Mouse (Mus musculus): ENCODE results near the gene Atp6v0a1. TPM values are rescaled to one million over a fixed set of nuclear protein-coding genes. Genes with fewer than 3 reads are reported as not detected.

The Atp6v0a1 gene
- polyA plus RNA-seq (2012; rRNA removed), result 60.9 and 72.8 TPM in 2 replicates
- polyA plus RNA-seq (2014; fragmentation: Nextera tagmentation; extraction: Ambion mirVana), result 31.8 and 32.7 TPM in 2 replicates

GRCm38 (mm10) chr11:101009046-101009887 is at the start of gene Atp6v0a1:
TSS of gene Atp6v0a1 (plus strand) at chr11:101009452.
- peak; percentile 86; the same call in 1 of the 2 replicates for TF ChIP-seq POLR2A (IDR thresholded peaks at IDR 0.05; ENCODE audit: borderline replicate concordance, extremely low read depth, insufficient read depth, insufficient read length)
- 3% methylated on average over 44 of the region's 44 CpGs for WGBS
- Histone ChIP-seq H3K4me1 (ENCODE audit: control insufficient read depth, insufficient read depth, low read length) (peaks cover 5% of the 10 kb centered on the region; the same call in 1 of the 2 replicates), H3K9ac (ENCODE audit: low read depth, low read length, severe bottlenecking) (peak within 1 kb of the TSS; percentile 68), H3K27me3 (ENCODE audit: control insufficient read depth, insufficient read depth, low read length) (no peaks in the 10 kb centered on the region), H3K36me3 (ENCODE audit: control insufficient read depth, insufficient read depth, low read length) (peaks cover 16% of the 10 kb centered on the region), H3K9me3 (ENCODE audit: control insufficient read depth, low read length) (no peaks in the 10 kb centered on the region), H3K4me2 (replicated peaks; ENCODE audit: low read depth, low read length, severe bottlenecking) (peak within 1 kb of the TSS; percentile 79), H3K4me3 (replicated peaks; ENCODE audit: low read length) (peak within 1 kb of the TSS; percentile 61), H3K27ac (replicated peaks; ENCODE audit: low read depth, low read length) (peak within 1 kb of the TSS; percentile 44)
- DNase-seq (ENCODE audit: low spot score), result peak; percentile 98
- peak; percentile 100 for ATAC-seq (ENCODE audit: low FRiP score, low read depth)

DNA sequence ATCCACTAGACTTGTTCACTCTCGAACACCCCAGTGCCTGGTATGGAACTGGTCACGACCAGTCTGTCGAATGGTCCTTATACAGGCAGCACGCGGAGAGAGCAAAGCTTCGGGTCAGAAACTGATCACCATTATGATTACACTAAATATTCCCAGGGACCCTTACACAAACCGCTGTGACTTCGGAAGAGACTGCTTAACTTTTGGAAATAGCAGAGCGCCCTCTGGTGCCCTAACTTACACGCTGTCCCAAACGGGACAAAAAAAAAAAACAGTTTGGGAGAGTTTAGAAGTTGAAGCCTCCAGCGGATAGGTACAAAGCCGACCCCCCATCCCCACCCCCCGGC is 49.8 kb upstream of the Atp6v0a1 start:
- Histone ChIP-seq H3K36me3 (ENCODE audit: control insufficient read depth, insufficient read depth, low read length) (peaks cover 23% of the 10 kb centered on the region), H3K4me3 (replicated peaks; ENCODE audit: low read length) (peak overlapping the region; percentile 21; the same call in 1 of the 2 replicates), H3K9me3 (ENCODE audit: control insufficient read depth, low read length) (no peaks in the 10 kb centered on the region), H3K9ac (ENCODE audit: low read depth, low read length, severe bottlenecking) (no peak overlapping the region), H3K4me1 (ENCODE audit: control insufficient read depth, insufficient read depth, low read length) (peaks cover 31% of the 10 kb centered on the region), H3K27me3 (ENCODE audit: control insufficient read depth, insufficient read depth, low read length) (peaks cover 18% of the 10 kb centered on the region), H3K27ac (replicated peaks; ENCODE audit: low read depth, low read length) (no peak overlapping the region), H3K4me2 (replicated peaks; ENCODE audit: low read depth, low read length, severe bottlenecking) (peak overlapping the region; percentile 41)
- TF ChIP-seq POLR2A (IDR thresholded peaks at IDR 0.05; ENCODE audit: borderline replicate concordance, extremely low read depth, insufficient read depth, insufficient read length), result no peak
- ATAC-seq (ENCODE audit: low FRiP score, low read depth) (no peak), DNase-seq (ENCODE audit: low spot score) (peak; percentile 83)
- 4% methylated on average over 14 of the region's 14 CpGs for WGBS

- no peak overlapping the region for H3K4me3 ChIP-seq (replicated peaks; ENCODE audit: low read length)
- TF ChIP-seq POLR2A (IDR thresholded peaks at IDR 0.05; ENCODE audit: borderline replicate concordance, extremely low read depth, insufficient read depth, insufficient read length), result no peak
- no peak overlapping the region for H3K27ac ChIP-seq (replicated peaks; ENCODE audit: low read depth, low read length)
- WGBS, result 34% methylated on average over 3 of the region's 3 CpGs
- H3K4me1 ChIP-seq (ENCODE audit: control insufficient read depth, insufficient read depth, low read length), result peaks cover 31% of the 10 kb centered on the region
- H3K27me3 ChIP-seq (ENCODE audit: control insufficient read depth, insufficient read depth, low read length), result peaks cover 18% of the 10 kb centered on the region
- peak overlapping the region; percentile 24; the same call in 1 of the 2 replicates for H3K4me2 ChIP-seq (replicated peaks; ENCODE audit: low read depth, low read length, severe bottlenecking)
- H3K36me3 ChIP-seq (ENCODE audit: control insufficient read depth, insufficient read depth, low read length), result peaks cover 23% of the 10 kb centered on the region
- H3K9ac ChIP-seq (ENCODE audit: low read depth, low read length, severe bottlenecking), result no peak overlapping the region
- H3K9me3 ChIP-seq (ENCODE audit: control insufficient read depth, low read length), result no peaks in the 10 kb centered on the region
- DNase-seq (ENCODE audit: low spot score) (peak; percentile 34), ATAC-seq (ENCODE audit: low FRiP score, low read depth) (no peak)
Measured at GRCm38 (mm10) chr11:100959826-100960225, 49.4 kb upstream of the Atp6v0a1 start.

DNA sequence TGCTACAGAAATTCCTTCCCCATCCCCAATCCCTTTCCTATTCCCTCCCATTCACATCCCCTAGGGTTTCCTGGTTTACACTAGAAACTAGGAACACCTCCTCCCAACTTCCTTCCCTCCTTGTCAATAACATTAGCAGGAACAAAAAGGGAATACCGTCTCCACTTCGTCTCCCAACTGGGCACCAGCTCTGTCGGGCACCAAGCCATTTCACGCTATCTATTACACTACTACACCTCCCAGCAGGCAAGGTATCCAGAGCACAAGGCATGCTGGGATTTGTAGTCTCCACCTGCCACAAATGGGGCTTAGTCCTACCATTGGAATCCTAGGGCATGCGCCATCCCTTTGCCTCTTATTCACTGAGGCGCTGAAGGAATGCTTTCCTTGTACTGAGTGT is 48.7 kb upstream of the Atp6v0a1 start:
- H3K4me2 ChIP-seq (replicated peaks; ENCODE audit: low read depth, low read length, severe bottlenecking), result no peak overlapping the region
- no peaks in the 10 kb centered on the region for H3K9me3 ChIP-seq (ENCODE audit: control insufficient read depth, low read length)
- peaks cover 31% of the 10 kb centered on the region for H3K4me1 ChIP-seq (ENCODE audit: control insufficient read depth, insufficient read depth, low read length)
- no peak for ATAC-seq (ENCODE audit: low FRiP score, low read depth)
- peaks cover 18% of the 10 kb centered on the region for H3K27me3 ChIP-seq (ENCODE audit: control insufficient read depth, insufficient read depth, low read length)
- DNase-seq (ENCODE audit: low spot score), result peak; percentile 63
- no peak for TF ChIP-seq POLR2A (IDR thresholded peaks at IDR 0.05; ENCODE audit: borderline replicate concordance, extremely low read depth, insufficient read depth, insufficient read length)
- no peak overlapping the region for H3K4me3 ChIP-seq (replicated peaks; ENCODE audit: low read length)
- no peak overlapping the region for H3K27ac ChIP-seq (replicated peaks; ENCODE audit: low read depth, low read length)
- 19% methylated on average over 6 of the region's 6 CpGs for WGBS
- H3K36me3 ChIP-seq (ENCODE audit: control insufficient read depth, insufficient read depth, low read length), result peaks cover 22% of the 10 kb centered on the region
- H3K9ac ChIP-seq (ENCODE audit: low read depth, low read length, severe bottlenecking), result no peak overlapping the region

DNA sequence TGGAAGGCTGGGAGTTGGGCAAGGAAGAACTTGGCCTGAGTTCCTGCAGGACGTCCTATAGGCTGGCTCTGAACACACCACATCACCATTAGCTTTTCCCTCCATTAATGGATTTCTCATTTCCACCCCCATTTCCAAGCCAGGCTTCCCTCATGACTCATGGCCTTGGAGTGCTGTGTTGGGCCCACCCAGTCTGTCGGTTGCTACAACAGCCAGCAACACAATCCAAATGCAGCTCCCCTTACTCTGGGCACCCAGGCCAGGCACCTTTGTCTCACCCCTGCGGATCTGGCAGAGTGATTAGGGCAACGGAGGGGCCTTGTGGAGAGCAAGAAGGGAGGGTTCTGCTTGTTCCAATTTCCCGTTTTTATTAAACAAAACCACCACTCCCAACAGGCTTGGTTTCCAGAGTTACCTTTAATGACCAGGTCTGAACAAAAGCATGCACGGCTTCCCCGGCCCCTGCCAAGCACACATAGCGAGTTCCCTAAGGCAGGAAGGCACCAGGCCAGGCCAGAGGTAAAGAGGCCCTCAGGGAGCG is 46.8 kb upstream of the Atp6v0a1 start:
- H3K36me3 ChIP-seq (ENCODE audit: control insufficient read depth, insufficient read depth, low read length), result peaks cover 17% of the 10 kb centered on the region
- no peak overlapping the region for H3K4me2 ChIP-seq (replicated peaks; ENCODE audit: low read depth, low read length, severe bottlenecking)
- H3K4me1 ChIP-seq (ENCODE audit: control insufficient read depth, insufficient read depth, low read length), result peaks cover 31% of the 10 kb centered on the region
- 31% methylated on average over 9 of the region's 9 CpGs for WGBS
- ATAC-seq (ENCODE audit: low FRiP score, low read depth) (peak; percentile 73), DNase-seq (ENCODE audit: low spot score) (peak; percentile 61)
- no peak for TF ChIP-seq POLR2A (IDR thresholded peaks at IDR 0.05; ENCODE audit: borderline replicate concordance, extremely low read depth, insufficient read depth, insufficient read length)
- H3K9me3 ChIP-seq (ENCODE audit: control insufficient read depth, low read length), result no peaks in the 10 kb centered on the region
- H3K4me3 ChIP-seq (replicated peaks; ENCODE audit: low read length), result no peak overlapping the region
- no peak overlapping the region for H3K9ac ChIP-seq (ENCODE audit: low read depth, low read length, severe bottlenecking)
- peak overlapping the region; percentile 75 for H3K27ac ChIP-seq (replicated peaks; ENCODE audit: low read depth, low read length)
- H3K27me3 ChIP-seq (ENCODE audit: control insufficient read depth, insufficient read depth, low read length), result peaks cover 18% of the 10 kb centered on the region

All from limb, embryonic 14.5 days (tissue).